Mouse (Mus musculus): Measurements from ENCODE around the gene Nsun4. TPM values are rescaled to one million over a fixed set of nuclear protein-coding genes. Genes with fewer than 3 reads are reported as not detected.
A peak's percentile ranks its signal among the peaks of the same experiment; 100 is the strongest.

Nsun4 gene
- total RNA-seq, 2 experiments from 2014 or later = 8.7 to 8.9 TPM

- ATAC-seq (replicated peaks; ENCODE audit: poor library complexity) = no peak
Observed at GRCm38 (mm10) chr4:115987858-115988530, 65.7 kb downstream of the Nsun4 start.

- ATAC-seq (replicated peaks; ENCODE audit: poor library complexity) = no peak
Observed at GRCm38 (mm10) chr4:115987436-115987835, 66.2 kb downstream of the Nsun4 start.

- ATAC-seq (replicated peaks; ENCODE audit: poor library complexity) = peak; percentile 60
Observed at GRCm38 (mm10) chr4:115984967-115985366, 68.7 kb downstream of the Nsun4 start.

GRCm38 (mm10) chr4:115984111-115984510 lies 69.6 kb downstream of the Nsun4 start:
- peak; percentile 76 for ATAC-seq (replicated peaks; ENCODE audit: poor library complexity)

Other genes starting within 250 kb of the Nsun4 start
- gene Mob3c, start 225.8 kb downstream of the Nsun4 start, total RNA-seq (2015) = 2.3 and 3.9 TPM in 2 replicates
- 4.4 and 7.2 TPM in 2 replicates for gene Mob3c, start 225.8 kb downstream of the Nsun4 start, total RNA-seq (2017)
- 13.3 and 16.9 TPM in 2 replicates for gene Mknk1, start 214.7 kb downstream of the Nsun4 start, total RNA-seq (2015)
- 48.3 and 55.5 TPM in 2 replicates for gene Mknk1, start 214.7 kb downstream of the Nsun4 start, total RNA-seq (2017)
- gene Kncn, start 169.5 kb downstream of the Nsun4 start, total RNA-seq (2015) = 0.12 TPM in 1 of 2 replicates, not detected in the other
- gene Kncn, start 169.5 kb downstream of the Nsun4 start, total RNA-seq (2017) = 0.24 TPM in 1 of 2 replicates, not detected in the other
- gene 6430628N08Rik, start 163.2 kb downstream of the Nsun4 start, total RNA-seq (2015) = not detected in 2 replicates
- gene 6430628N08Rik, start 163.2 kb downstream of the Nsun4 start, total RNA-seq (2017) = not detected in 2 replicates
- gene Dmbx1, start 114.0 kb downstream of the Nsun4 start, total RNA-seq (2015) = not detected in 2 replicates
- not detected in 2 replicates for gene Dmbx1, start 114.0 kb downstream of the Nsun4 start, total RNA-seq (2017)
- gene Faah, start 36.0 kb downstream of the Nsun4 start, total RNA-seq (2015) = 0.83 and 1.2 TPM in 2 replicates
- 0.58 and 1.7 TPM in 2 replicates for gene Faah, start 36.0 kb downstream of the Nsun4 start, total RNA-seq (2017)
- gene Uqcrh, start 21.2 kb upstream of the Nsun4 start, total RNA-seq (2015) = 497 and 547 TPM in 2 replicates
- gene Uqcrh, start 21.2 kb upstream of the Nsun4 start, total RNA-seq (2017) = 395 and 400 TPM in 2 replicates
- 19.9 and 22.1 TPM in 2 replicates for gene Lrrc41, start 21.4 kb upstream of the Nsun4 start, total RNA-seq (2015)
- gene Lrrc41, start 21.4 kb upstream of the Nsun4 start, total RNA-seq (2017) = 16.1 and 23.7 TPM in 2 replicates
- 23.4 and 26.0 TPM in 2 replicates for gene Rad54l, start 69.8 kb upstream of the Nsun4 start, total RNA-seq (2015)
- gene Rad54l, start 69.8 kb upstream of the Nsun4 start, total RNA-seq (2017) = 27.2 and 33.9 TPM in 2 replicates
- 8.2 and 13.1 TPM in 2 replicates for gene Pomgnt1, start 70.0 kb upstream of the Nsun4 start, total RNA-seq (2015)
- gene Pomgnt1, start 70.0 kb upstream of the Nsun4 start, total RNA-seq (2017) = 12.5 and 16.9 TPM in 2 replicates
- gene Lurap1, start 97.5 kb upstream of the Nsun4 start, total RNA-seq (2015) = not detected in 2 replicates
- gene Lurap1, start 97.5 kb upstream of the Nsun4 start, total RNA-seq (2017) = 0.10 TPM in 1 of 2 replicates, not detected in the other
- not detected in 2 replicates for gene Tspan1, start 113.7 kb upstream of the Nsun4 start, total RNA-seq (2015)
- gene Tspan1, start 113.7 kb upstream of the Nsun4 start, total RNA-seq (2017) = 0.07 TPM in 1 of 2 replicates, not detected in the other
- not detected in 2 replicates for gene 1700042G07Rik, start 119.5 kb upstream of the Nsun4 start, total RNA-seq (2015)
- gene 1700042G07Rik, start 119.5 kb upstream of the Nsun4 start, total RNA-seq (2017) = not detected in 2 replicates
- 0.12 TPM in 1 of 2 replicates, not detected in the other for gene Gm49337, start 119.5 kb upstream of the Nsun4 start, total RNA-seq (2015)
- not detected in 2 replicates for gene Gm49337, start 119.5 kb upstream of the Nsun4 start, total RNA-seq (2017)
- 0.07 TPM in 2 replicates for gene Pik3r3, start 167.7 kb upstream of the Nsun4 start, total RNA-seq (2015)
- 0.29 and 1.1 TPM in 2 replicates for gene Pik3r3, start 167.7 kb upstream of the Nsun4 start, total RNA-seq (2017)